Mouse (Mus musculus) cerebellum, adult 2 months (tissue): ENCODE data around the gene Fer1l4. TPM values are rescaled to one million over a fixed set of nuclear protein-coding genes. Genes with fewer than 3 reads are reported as not detected.

Experiments used
- DNase-seq, 2 experiments: peaks; one replicate each; pipeline ENCODE4 v3.0.0; 2021
- H3K27ac ChIP-seq: fragments of 200-500 bp; 2 replicates; pipeline ENCODE4 v1.5.1; 2012; ENCODE audit warnings: low read length, control low read depth, inconsistent platforms; ENCODE audit not compliant: insufficient read depth
- H3K27me3 ChIP-seq: fragments of 200-500 bp; 2 replicates; pipeline ENCODE4 v1.6.1; 2012; ENCODE audit warnings: inconsistent platforms, mild to moderate bottlenecking, low read length, moderate library complexity; ENCODE audit not compliant: control insufficient read depth, insufficient read depth
- H3K4me1 ChIP-seq: fragments of 200-500 bp; 2 replicates; pipeline ENCODE4 v1.6.1; 2011; ENCODE audit warnings: low read length; ENCODE audit not compliant: control insufficient read depth, insufficient read depth
- H3K4me3 ChIP-seq: fragments of 200-500 bp; replicated peaks from 2 replicates; pipeline ENCODE3; 2011; ENCODE audit warnings: mild to moderate bottlenecking, low read depth, low read length, control low read depth; ENCODE audit not compliant: insufficient read depth
- CTCF ChIP-seq: fragments of 200-500 bp; IDR thresholded peaks from 2 replicates; pipeline ENCODE4 v1.5.1; 2011; ENCODE audit warnings: low read depth, mild to moderate bottlenecking, control low read depth, low read length, moderate library complexity, borderline replicate concordance; ENCODE audit not compliant: insufficient read depth
- POLR2A ChIP-seq: fragments of 200-500 bp; IDR thresholded peaks from 2 replicates; pipeline ENCODE4 v1.6.1; 2011; ENCODE audit warnings: low read length, control low read depth, borderline replicate concordance; ENCODE audit not compliant: insufficient read depth
- WGBS: fragments of 180-500 bp; shearing (Covaris S2); methylation state at CpG from one replicate; pipeline ENCODE4 v1.1.7; 2018; 5-methylcytosine and 5-hydroxymethylcytosine counted together
- polyA plus RNA-seq: library from polyadenylated mRNA; depleted of rRNA; stranded (reverse); fragments of >200 nt; gene quantifications from 2 replicates; pipeline ENCODE4 v1.2.3, GENCODE M21; 2012

Fer1l4 gene
- polyA plus RNA-seq, 1 experiment: 0.23 TPM

DNA sequence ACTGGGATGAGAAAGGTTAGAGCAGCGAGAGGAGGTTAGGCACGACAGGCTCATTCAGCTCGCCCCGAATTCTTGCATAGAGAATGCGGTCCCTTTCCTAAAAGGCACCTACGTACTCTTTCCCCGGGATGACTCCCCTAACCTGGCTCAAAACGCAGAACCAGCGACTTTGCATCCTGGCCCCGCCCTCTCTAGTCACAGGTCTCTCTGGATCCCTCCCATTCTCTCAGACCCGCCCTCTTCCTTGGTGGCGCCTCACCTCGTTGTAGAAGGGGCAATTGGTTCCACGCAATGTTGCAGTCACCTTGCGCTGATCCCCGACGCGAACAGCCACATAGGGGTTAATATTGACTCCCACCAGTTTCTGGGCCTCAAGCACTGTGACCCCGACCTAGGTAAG, 4.8 kb downstream of the Fer1l4 start:
- no peak for TF ChIP-seq CTCF
- no peak for TF ChIP-seq POLR2A
- 19% methylated on average over 19 of the region's 19 CpGs for WGBS
- Histone ChIP-seq H3K27me3 (no peaks in the 10 kb centered on the region), H3K4me1 (no peaks in the 10 kb centered on the region), H3K27ac (no peak overlapping the region), H3K4me3 (no peak overlapping the region)
- no peak for DNase-seq

DNA sequence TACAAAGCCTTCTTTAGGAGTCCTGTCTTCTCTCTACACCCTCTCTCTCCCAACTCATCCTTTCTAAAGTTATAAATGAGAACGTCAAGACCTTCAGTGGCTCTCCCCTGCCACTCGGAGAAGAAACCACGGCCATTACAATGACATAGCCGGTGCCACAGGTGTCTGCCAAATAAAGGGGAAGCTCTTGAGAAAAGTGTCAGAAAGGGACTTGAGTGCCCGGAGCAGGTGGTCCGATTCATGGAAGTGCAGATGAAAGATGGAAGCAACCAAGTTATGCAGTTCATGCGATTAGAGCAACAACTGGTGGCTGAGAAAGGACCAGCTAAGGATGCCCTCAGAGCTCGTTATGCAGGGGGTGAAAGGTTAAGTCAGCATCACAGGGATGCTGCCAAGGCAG, 9.8 kb downstream of the Fer1l4 start:
- no peak overlapping the region for H3K4me3 ChIP-seq
- no peak overlapping the region for H3K27ac ChIP-seq
- WGBS: 82% methylated on average over 8 of the region's 8 CpGs
- no peak for TF ChIP-seq CTCF
- no peak for TF ChIP-seq POLR2A
- H3K4me1 ChIP-seq: no peaks in the 10 kb centered on the region
- H3K27me3 ChIP-seq: no peaks in the 10 kb centered on the region
- DNase-seq: no peak

DNA sequence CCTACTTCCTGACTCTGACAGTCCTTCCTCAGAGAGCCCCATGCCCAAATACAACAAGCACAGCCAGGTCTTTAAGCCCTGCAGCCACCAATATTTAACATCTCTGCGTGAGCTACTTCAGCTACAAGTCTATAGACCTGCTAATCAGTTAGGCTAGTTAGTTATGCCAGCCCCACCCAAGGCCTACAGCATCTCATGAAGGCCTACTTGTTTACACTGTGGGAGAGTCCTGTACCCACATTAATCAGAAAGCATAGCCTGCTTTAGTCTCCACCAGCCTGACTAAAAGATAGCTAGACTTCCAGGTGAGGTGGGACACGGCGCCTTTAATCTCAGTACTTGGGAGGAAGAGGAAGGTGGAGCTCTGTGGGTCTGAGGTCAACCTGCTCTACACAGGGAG, 13.4 kb downstream of the Fer1l4 start:
- Histone ChIP-seq H3K4me3 (no peak overlapping the region), H3K27ac (no peak overlapping the region), H3K4me1 (no peaks in the 10 kb centered on the region), H3K27me3 (no peaks in the 10 kb centered on the region)
- WGBS: 94% methylated on average over 3 of the region's 3 CpGs
- no peak for DNase-seq
- TF ChIP-seq CTCF (no peak), POLR2A (no peak)

DNA sequence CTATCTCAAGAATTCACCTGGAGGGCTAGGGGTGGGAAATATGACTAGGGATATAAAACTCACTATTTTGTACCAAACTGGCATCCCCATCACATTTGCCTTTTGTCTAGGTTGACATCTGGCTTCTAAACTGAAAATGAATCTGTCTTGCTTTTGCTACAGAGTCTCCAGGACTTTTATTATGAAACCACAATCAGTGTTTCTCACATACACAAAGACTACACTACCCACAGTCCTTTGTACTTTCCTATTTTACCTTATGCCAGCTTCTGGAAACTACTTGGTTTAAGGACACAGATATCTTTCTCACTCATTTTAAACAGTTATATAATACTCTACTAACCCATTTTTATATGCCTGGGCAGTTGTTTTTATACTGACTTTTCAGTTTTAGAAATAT, 27.3 kb downstream of the Fer1l4 start:
- H3K27ac ChIP-seq: no peak overlapping the region
- no peaks in the 10 kb centered on the region for H3K27me3 ChIP-seq
- H3K4me1 ChIP-seq: no peaks in the 10 kb centered on the region
- DNase-seq: no peak
- no peak overlapping the region for H3K4me3 ChIP-seq
- TF ChIP-seq POLR2A: no peak
- no peak for TF ChIP-seq CTCF

DNA sequence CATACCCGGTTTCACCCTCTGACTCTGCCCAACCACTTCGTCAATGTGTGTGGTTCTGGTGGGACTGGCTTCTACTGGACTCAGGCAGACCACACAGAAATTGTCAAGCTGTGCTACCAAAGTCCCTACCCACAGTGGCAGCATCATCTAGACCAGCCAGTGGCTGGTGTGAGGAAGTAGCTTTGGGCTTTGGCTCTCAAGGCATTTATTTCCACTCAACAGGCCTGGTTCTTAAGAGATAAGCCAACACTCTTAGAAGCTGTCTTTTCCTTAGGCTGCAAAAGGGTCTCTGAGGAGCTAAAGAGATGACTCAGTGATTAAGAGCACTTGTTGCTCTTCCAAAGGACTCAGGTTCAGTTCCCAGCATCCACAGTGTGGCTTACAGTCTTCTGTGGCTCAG, 31.0 kb downstream of the Fer1l4 start:
- no peak for DNase-seq
- WGBS: 81% methylated on average over 2 of the region's 2 CpGs

DNA sequence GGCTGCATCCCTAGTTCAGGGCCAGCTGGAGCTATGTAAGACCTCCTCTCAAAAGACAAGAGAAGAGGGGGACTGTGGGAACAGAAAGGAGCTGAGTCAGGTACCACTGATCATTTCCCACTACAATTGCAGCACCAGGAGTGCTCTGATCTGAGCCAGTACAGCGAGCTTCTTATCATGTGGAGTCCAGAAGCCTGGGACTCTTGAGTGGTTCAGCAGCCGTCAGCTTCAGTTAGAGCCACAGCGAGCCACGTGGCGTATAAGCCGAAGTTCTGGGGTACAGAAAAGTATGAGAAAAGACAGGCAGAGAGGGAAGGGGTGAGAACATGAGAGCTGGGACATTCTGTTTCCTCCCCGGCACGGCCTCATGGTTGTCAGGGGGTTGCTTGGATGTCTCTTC, 31.5 kb downstream of the Fer1l4 start:
- no peaks in the 10 kb centered on the region for H3K4me1 ChIP-seq
- WGBS: 84% methylated on average over 8 of the region's 8 CpGs
- no peak for DNase-seq
- H3K4me3 ChIP-seq: no peak overlapping the region
- no peaks in the 10 kb centered on the region for H3K27me3 ChIP-seq
- no peak overlapping the region for H3K27ac ChIP-seq
- TF ChIP-seq CTCF: no peak
- no peak for TF ChIP-seq POLR2A

More for the DNA sequence above, 31.0 kb downstream of the Fer1l4 start:
- H3K27me3 ChIP-seq: no peaks in the 10 kb centered on the region
- TF ChIP-seq POLR2A: no peak
- TF ChIP-seq CTCF: no peak
- no peak overlapping the region for H3K4me3 ChIP-seq
- H3K27ac ChIP-seq: no peak overlapping the region
- H3K4me1 ChIP-seq: no peaks in the 10 kb centered on the region

DNA sequence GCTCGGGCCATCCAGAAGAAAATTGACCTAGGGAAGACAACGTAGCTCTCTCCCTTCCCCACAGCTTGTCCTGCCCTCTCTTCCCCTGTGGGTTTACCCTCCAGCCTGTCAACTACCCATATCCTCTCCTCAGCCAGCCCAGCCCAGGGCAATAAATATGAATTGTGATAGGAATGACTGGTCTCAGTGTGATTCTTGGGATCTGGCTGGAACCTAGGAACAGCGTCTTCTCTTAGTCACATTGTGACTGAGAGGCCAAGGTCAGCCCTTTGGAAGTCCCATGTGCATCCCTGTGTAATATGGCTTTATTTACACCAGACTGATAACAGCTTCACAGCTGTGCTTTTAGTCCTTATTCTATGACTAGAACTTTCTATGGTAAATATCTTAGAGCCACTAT, 34.6 kb downstream of the Fer1l4 start:
- no peak overlapping the region for H3K4me3 ChIP-seq
- no peaks in the 10 kb centered on the region for H3K27me3 ChIP-seq
- TF ChIP-seq POLR2A (no peak), CTCF (no peak)
- no peak overlapping the region for H3K27ac ChIP-seq
- 88% methylated on average over 3 of the region's 3 CpGs for WGBS
- no peak for DNase-seq
- no peaks in the 10 kb centered on the region for H3K4me1 ChIP-seq

DNA sequence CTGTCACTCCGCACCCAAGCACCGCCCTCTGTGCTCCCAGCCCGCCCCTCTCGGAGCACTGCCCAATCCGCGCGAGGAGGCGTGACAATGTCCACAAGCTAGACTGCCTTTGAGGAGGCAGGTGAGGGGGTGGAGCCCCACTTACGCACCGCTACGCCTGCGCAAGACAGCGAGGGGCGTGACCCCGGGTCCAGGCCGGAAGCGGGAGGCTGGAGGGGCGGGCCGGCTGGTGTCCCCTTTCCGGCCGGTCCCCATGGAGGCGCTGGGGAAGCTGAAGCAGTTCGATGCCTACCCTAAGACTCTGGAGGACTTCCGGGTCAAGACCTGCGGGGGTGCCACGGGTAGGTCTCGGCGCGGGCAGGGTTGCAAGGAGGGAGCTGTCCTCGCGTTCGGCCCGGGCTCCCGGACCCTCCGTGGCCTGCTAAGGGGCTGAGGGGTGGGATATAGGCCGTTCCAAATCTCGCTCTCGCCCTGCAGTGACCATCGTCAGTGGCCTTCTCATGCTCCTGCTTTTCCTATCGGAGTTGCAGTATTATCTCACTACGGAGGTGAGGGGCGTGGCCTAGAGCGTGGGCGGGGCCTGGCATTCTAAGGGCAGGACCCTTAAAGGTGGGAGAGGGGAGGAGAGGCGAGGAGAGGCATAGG, 44.7 kb downstream of the Fer1l4 start, which contains the start of the genes 6430550D23Rik and Ergic3:
TSS of gene 6430550D23Rik (minus strand) at position 90 of the 645 bp plus-strand sequence.
TSS of gene Ergic3 (plus strand) at position 158 of the 645 bp plus-strand sequence.
- DNase-seq: peak; percentile 99
- Histone ChIP-seq H3K4me3 (peak within 1 kb of the TSS; percentile 74), H3K4me1 (peaks cover 4% of the 10 kb centered on the region), H3K27ac (no peak within 1 kb of the TSS), H3K27me3 (no peaks in the 10 kb centered on the region)
- TF ChIP-seq CTCF (no peak), POLR2A (peak; percentile 60; the same call in 1 of the 2 replicates)
- under 1% methylated on average over 44 of the region's 45 CpGs for WGBS
